Mouse (Mus musculus): Measurements from ENCODE around the gene Gabarap. TPM values are rescaled to one million over a fixed set of nuclear protein-coding genes. Genes with fewer than 3 reads are reported as not detected.

Gabarap gene
- total and polyA plus RNA-seq, 2 experiments: 175 to 430 TPM

DNA sequence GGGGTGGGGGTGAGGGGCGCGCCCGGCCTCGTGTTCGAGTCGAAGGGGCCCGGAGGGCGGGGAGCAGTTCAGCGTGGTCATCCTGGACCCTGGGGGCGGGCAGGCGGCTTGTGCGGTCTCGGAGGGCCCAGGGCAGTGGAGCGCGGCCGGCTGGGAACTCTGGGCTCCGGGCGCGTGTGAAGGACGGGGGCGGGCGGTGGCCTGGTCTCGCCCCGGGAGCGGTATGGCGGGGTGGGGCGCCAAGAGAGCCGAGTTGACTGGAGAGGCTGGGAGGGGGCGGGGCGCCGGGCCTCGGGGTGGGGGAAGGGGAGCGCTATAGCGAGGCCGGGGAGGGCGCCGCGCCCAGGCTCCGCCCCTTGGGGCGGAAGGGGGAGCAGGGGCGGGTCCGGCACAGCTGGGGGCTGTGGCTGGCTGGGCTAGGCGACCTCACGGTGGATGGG, 6.1 kb downstream of the Gabarap start:
- peaks cover 11% of the 10 kb centered on the region for H3K4me1 ChIP-seq (ENCODE audit: control insufficient read depth, insufficient read depth, low read length)
- peak overlapping the region; percentile 85 for H3K4me3 ChIP-seq (ENCODE audit: insufficient read depth, low read depth, low read length)
- no peak for TF ChIP-seq CTCF (IDR thresholded peaks at IDR 0.05; ENCODE audit: low read depth, low read length)
- TF ChIP-seq POLR2A (IDR thresholded peaks at IDR 0.05; ENCODE audit: extremely low read depth, insufficient read depth, low read length): peak; percentile 67; the same call in 1 of the 2 replicates
- no peaks in the 10 kb centered on the region for H3K27me3 ChIP-seq (ENCODE audit: control insufficient read depth, insufficient read depth, low read length)
- peaks cover 22% of the 10 kb centered on the region for H3K79me2 ChIP-seq (ENCODE audit: control insufficient read depth, insufficient read depth, low read length)
- WGBS: under 1% methylated on average over 29 of the region's 44 CpGs
- H3K27ac ChIP-seq (replicated peaks; ENCODE audit: insufficient read depth, low read depth, low read length): peak overlapping the region; percentile 83
- H3K36me3 ChIP-seq (ENCODE audit: control insufficient read depth, insufficient read depth, low read length): peaks cover 11% of the 10 kb centered on the region; the same call in 1 of the 2 replicates
- peak; percentile 56 for DNase-seq (ENCODE audit: extremely low read depth, low read depth, low spot score)
- peak overlapping the region; percentile 85 for H3K9ac ChIP-seq (ENCODE audit: low read depth, low read length)

DNA sequence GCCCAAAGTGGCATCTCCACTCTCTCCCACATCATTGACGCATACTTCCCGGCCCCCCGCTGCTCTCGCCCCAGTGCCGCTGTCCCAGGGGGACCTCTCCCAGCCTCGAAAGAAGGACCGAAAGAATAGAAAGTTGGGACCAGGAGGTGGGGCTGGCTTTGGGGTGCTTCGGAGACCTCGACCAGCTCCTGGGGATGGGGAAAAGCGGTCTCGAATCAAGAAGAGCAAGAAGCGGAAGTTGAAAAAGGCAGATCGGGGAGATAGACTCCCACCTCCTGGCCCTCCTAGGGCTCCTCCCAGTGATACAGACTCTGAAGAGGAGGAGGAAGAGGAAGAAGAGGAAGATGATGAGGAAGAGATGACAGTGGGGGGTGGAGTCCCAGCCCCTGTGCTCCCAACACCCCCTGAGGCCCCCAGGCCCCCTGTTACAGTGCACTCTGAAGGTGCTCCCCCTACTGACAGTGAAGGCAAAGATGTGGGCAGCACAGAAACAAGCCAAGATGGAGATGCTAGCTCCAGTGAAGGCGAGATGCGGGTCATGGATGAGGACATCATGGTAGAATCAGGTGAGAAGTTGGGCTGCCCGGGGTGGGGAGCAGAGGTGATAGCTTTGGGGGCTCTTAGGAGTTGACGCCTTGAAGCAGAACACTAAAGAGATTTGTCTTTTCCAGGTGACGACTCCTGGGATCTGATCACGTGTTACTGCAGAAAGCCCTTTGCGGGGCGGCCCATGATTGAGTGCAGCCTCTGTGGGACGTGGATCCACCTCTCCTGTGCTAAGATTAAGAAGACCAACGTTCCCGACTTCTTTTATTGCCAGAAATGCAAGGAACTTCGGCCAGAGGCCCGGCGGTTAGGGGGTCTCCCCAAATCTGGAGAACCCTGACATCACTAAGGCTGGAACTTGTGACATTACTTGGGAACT, 7.9 kb downstream of the Gabarap start:
- Histone ChIP-seq H3K27ac (replicated peaks; ENCODE audit: insufficient read depth, low read depth, low read length) (no peak overlapping the region), H3K4me1 (ENCODE audit: control insufficient read depth, insufficient read depth, low read length) (peaks cover 8% of the 10 kb centered on the region), H3K36me3 (ENCODE audit: control insufficient read depth, insufficient read depth, low read length) (peaks cover 11% of the 10 kb centered on the region; the same call in 1 of the 2 replicates), H3K4me3 (ENCODE audit: insufficient read depth, low read depth, low read length) (no peak overlapping the region), H3K27me3 (ENCODE audit: control insufficient read depth, insufficient read depth, low read length) (no peaks in the 10 kb centered on the region), H3K79me2 (ENCODE audit: control insufficient read depth, insufficient read depth, low read length) (peaks cover 24% of the 10 kb centered on the region), H3K9ac (ENCODE audit: low read depth, low read length) (no peak overlapping the region)
- WGBS: 95% methylated on average over 27 of the region's 27 CpGs
- DNase-seq (ENCODE audit: extremely low read depth, low read depth, low spot score): no peak
- TF ChIP-seq POLR2A (IDR thresholded peaks at IDR 0.05; ENCODE audit: extremely low read depth, insufficient read depth, low read length) (no peak), CTCF (IDR thresholded peaks at IDR 0.05; ENCODE audit: low read depth, low read length) (0 out of 2 replicates have a peak, but pooled peaks have one; percentile 12)

DNA sequence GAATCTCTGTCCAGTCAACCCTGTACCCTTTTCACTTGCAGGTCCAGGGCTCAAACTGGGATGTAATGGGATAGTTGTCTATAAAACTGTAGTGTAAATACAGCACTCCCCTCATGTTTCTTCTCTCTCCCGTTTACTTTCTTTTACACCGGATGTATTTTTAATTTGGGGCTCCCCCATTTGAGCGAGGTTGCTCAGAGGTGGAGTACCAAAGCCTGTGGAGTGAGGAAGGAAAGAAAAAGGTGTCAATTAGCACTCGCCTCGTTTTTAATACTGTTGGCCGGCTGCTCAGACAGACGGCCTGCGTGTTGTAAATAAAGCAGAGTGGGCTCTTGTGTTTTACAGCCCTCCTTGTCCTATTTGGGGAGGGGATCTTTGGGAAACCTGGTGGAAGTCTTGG, 8.7 kb downstream of the Gabarap start:
- Histone ChIP-seq H3K4me1 (ENCODE audit: control insufficient read depth, insufficient read depth, low read length) (peaks cover 8% of the 10 kb centered on the region), H3K9ac (ENCODE audit: low read depth, low read length) (no peak overlapping the region), H3K27ac (replicated peaks; ENCODE audit: insufficient read depth, low read depth, low read length) (no peak overlapping the region), H3K27me3 (ENCODE audit: control insufficient read depth, insufficient read depth, low read length) (no peaks in the 10 kb centered on the region), H3K4me3 (ENCODE audit: insufficient read depth, low read depth, low read length) (no peak overlapping the region), H3K36me3 (ENCODE audit: control insufficient read depth, insufficient read depth, low read length) (peaks cover 8% of the 10 kb centered on the region; the same call in 1 of the 2 replicates), H3K79me2 (ENCODE audit: control insufficient read depth, insufficient read depth, low read length) (peaks cover 24% of the 10 kb centered on the region)
- TF ChIP-seq POLR2A (IDR thresholded peaks at IDR 0.05; ENCODE audit: extremely low read depth, insufficient read depth, low read length): no peak
- TF ChIP-seq CTCF (IDR thresholded peaks at IDR 0.05; ENCODE audit: low read depth, low read length): no peak
- WGBS: 85% methylated on average over 8 of the region's 8 CpGs
- no peak for DNase-seq (ENCODE audit: extremely low read depth, low read depth, low spot score)

DNA sequence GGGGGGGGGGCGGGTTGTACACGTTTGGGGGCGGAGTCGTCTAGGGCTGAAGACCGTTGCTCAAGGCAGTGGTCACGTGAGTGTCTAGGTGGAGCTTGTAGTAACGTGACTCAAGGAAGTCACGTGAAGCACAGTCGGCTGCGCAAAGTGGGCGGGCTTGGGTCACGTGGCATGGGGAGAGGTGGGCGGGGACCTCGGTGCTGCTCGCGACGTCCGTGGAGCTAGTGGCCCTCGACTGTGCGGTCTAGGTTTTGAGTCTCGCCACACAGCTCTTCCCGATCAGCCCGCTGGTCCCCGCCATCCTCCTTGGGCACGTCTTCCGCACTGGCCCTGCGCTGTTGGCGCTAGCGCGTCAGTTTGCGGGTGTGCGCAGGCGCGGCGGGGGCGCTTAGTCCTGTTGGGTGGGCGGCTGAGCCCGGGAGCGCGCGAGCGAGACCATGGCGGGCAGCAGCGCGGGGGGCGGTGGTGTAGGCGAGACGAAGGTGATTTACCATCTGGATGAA, 9.5 kb downstream of the Gabarap start, which contains the start of gene Dvl2:
TSS of gene Dvl2 (plus strand) at position 200 of the 503 bp plus-strand sequence.
- peak; percentile 95 for DNase-seq (ENCODE audit: extremely low read depth, low read depth, low spot score)
- TF ChIP-seq CTCF (IDR thresholded peaks at IDR 0.05; ENCODE audit: low read depth, low read length) (no peak), POLR2A (IDR thresholded peaks at IDR 0.05; ENCODE audit: extremely low read depth, insufficient read depth, low read length) (peak; percentile 59)
- peaks cover 24% of the 10 kb centered on the region for H3K79me2 ChIP-seq (ENCODE audit: control insufficient read depth, insufficient read depth, low read length)
- under 1% methylated on average over 48 of the region's 48 CpGs for WGBS
- peaks cover 6% of the 10 kb centered on the region; the same call in 1 of the 2 replicates for H3K36me3 ChIP-seq (ENCODE audit: control insufficient read depth, insufficient read depth, low read length)
- H3K4me1 ChIP-seq (ENCODE audit: control insufficient read depth, insufficient read depth, low read length): peaks cover 8% of the 10 kb centered on the region
- H3K4me3 ChIP-seq (ENCODE audit: insufficient read depth, low read depth, low read length): peak within 1 kb of the TSS; percentile 95
- no peaks in the 10 kb centered on the region for H3K27me3 ChIP-seq (ENCODE audit: control insufficient read depth, insufficient read depth, low read length)
- peak within 1 kb of the TSS; percentile 97 for H3K9ac ChIP-seq (ENCODE audit: low read depth, low read length)
- H3K27ac ChIP-seq (replicated peaks; ENCODE audit: insufficient read depth, low read depth, low read length): peak within 1 kb of the TSS; percentile 66

DNA sequence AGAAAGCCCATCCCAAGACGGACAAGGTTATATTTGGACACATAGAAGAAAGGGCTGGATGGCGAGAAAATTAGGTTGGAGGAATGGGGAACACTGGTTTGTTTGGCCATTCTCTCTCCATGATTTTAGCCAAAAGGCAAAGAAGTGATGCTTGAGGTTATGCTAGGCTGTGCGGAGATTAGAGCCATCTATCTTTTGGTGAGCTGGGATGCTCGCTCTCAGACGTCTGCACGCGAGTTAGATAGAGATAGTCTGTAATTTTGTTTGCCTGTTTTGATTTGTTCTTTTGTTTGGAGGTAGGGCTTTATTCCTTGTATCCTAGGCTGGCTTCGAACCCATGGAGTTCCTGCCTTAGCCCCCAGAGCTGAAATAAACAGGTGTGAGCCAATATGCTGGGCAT, 10.2 kb downstream of the Gabarap start:
- peak overlapping the region; percentile 66 for H3K27ac ChIP-seq (replicated peaks; ENCODE audit: insufficient read depth, low read depth, low read length)
- peaks cover 8% of the 10 kb centered on the region for H3K4me1 ChIP-seq (ENCODE audit: control insufficient read depth, insufficient read depth, low read length)
- no peak for DNase-seq (ENCODE audit: extremely low read depth, low read depth, low spot score)
- TF ChIP-seq CTCF (IDR thresholded peaks at IDR 0.05; ENCODE audit: low read depth, low read length): no peak
- TF ChIP-seq POLR2A (IDR thresholded peaks at IDR 0.05; ENCODE audit: extremely low read depth, insufficient read depth, low read length): no peak
- peaks cover 19% of the 10 kb centered on the region for H3K79me2 ChIP-seq (ENCODE audit: control insufficient read depth, insufficient read depth, low read length)
- peaks cover 6% of the 10 kb centered on the region; the same call in 1 of the 2 replicates for H3K36me3 ChIP-seq (ENCODE audit: control insufficient read depth, insufficient read depth, low read length)
- H3K9ac ChIP-seq (ENCODE audit: low read depth, low read length): peak overlapping the region; percentile 97
- H3K4me3 ChIP-seq (ENCODE audit: insufficient read depth, low read depth, low read length): peak overlapping the region; percentile 95
- 14% methylated on average over 8 of the region's 8 CpGs for WGBS
- no peaks in the 10 kb centered on the region for H3K27me3 ChIP-seq (ENCODE audit: control insufficient read depth, insufficient read depth, low read length)

Data from liver, adult 2 months (tissue).